Mouse (Mus musculus): Measurements from ENCODE around the gene Trim9.

Trim9 gene

DNA sequence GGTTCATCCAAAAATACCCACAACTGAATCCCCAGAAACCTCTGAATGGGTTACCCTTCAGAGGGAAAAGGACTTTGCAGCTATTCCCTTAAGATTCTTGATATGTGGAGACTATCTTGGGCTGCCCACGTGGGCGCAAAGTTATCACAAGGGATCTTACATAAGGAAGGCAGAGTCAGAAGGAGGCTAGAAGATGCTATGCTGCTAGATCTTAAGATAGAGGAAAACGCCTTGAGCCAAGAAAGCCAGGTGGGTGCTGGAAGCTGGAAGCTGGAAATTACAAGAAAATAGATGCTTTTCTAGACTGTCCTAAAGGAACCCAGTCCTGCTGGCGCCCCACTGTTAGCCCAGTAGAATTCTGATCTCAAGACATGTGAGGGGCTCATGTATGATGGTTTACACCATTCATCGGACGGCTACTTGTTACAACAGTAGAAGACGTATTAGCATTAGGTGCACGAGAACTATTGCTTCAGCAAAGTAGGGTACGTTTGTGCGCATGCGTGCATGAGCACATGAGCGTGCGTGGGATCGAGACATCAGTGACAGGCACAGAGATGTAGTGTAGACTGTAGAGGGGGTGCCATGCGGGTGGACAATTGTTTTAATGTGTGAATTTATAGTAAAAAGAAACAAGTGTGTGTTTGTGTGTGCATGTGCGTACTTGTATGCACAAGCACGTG lies 85.0 kb downstream of the Trim9 start:
- in situ Hi-C loops (cut with MboI, MseI) = no loop called here

DNA sequence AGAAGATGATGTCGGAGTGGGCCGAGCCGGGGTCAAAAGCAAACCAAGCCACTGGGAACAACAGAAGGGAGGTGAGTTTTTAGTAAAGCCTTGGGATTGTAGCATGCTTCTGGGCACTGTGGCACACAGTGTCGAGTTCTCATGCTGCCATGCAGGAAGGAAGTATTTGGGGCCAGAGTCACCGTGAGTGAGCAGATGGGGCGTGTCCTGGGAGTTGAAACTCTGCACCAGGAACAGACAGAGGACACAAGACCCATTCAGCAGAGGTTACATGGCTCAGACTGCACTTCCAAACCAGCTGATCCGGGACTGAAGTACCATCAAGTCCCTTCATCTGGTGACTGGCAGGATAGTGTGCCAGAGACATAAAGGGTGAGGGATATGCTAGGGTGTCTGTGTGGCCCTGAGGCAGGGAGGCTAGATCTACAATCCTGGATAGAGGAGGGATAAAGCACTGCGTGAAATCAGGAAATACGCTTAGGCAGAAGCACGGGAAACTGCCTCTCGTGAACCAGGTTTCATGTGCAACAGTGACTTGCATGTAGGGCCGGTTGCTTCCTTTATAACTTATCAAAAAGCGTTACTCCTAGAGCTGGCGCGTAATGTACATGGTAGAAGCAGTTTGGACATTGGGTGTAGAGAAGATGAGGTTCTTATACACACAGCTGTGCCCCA lies 96.1 kb downstream of the Trim9 start:
- in situ Hi-C loops (cut with MboI, MseI) = no loop called here

DNA sequence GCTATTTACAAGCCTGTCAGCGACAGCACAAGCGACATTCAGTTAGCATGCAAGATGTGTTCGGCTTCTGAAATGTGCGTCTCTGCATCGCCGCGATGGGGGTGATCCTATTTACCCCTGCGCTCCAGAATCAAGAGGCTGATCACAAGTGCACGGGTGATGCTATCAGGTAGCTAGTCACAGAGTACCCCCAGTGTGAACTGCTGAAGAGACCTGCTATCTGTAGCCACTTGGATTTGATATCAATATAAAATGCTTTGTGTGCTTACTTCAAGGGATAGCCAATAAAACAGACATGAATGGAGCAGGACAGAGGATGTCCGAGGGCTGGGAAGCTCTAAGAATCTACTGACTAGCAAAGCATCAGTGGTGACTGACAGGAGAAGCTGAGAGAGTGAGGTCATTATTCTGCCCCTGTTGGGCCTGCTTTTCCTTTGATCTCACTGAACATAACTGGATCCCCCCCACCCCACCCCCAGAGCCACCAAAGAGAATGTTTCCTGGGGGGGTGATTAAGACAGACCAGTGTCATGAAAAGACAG lies 97.7 kb downstream of the Trim9 start:
- in situ Hi-C loops (cut with MboI, MseI) = no loop called here

DNA sequence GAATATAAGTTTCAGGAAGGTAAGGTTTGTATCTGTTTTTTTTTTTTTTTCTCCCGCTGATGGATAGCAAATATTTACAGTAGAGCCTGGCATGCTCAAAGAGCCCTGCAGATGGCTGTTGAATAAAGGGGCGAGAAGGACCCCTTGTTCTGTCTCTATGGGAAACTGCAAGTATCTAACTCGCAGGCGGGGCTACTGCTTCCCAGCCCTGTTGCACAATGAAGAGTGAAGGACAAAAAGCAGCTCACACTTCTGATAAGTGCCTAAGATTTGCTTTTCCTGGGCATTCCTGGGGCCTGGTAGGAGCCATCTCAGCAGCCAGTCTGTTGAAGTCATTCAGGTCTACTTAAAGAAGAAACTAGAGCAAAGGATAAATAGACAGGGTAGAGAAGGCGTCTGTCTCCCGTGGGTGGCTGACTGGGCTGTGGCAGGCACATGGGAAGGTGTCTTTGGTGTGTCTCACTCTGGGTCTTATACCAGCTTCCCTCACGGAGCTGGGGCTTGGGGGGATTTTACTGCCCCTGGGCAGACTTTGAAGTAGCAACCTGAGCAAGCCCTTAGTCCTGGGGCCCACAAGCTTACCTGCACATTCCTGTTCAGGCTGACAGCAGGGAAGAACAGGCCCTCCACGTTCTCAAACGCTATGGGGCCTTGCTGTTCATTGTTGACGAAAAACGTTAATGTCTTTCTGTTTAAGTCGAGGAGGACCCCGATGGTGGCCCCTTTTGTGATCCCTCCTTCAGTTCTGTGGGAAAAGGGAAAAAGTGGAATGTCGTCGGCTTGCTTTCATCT lies 99.5 kb downstream of the Trim9 start:
- in situ Hi-C loops (cut with MboI, MseI) = no loop called here

DNA sequence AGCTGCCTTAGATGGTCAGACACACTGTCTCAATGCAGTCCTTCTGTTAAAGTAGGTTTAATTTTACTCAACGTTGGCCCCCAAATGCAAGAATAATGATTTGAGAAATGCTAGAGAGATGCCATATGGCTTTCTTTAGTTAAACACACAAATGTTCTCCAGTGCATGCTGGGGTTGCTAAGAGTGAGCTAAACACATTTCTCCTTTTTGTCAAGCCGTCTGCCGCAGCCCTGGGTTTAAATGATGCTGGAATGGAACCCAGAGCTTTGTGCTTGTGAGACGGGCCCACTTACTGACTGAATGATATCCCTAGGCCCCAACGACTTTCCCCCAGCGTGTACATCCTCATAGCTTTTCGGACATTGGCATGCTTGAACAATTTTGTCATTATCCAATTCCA lies 104.9 kb downstream of the Trim9 start:
- in situ Hi-C loops (cut with MboI, MseI) = loop anchor here (5.0 kb wide), 1 partner anchor 190 kb away; no protein-coding TSS in a partner anchor

DNA sequence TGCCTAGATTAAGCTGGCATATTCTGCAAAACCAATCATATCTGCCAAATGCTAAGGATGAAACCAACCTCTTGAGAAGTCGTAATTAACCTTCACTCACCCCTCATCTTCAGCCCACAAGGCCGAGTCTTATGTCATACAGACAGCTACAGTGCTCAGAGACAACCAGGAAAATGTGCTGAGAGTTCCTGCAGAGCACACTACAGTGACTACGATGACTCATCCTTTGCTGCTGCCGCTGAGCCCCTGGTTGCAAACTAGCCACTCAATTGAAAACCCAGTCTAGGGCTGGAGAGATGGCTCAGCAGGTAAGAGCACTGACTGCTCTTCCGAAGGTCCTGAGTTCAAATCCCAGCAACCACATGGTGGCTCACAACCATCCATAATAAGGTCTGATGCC lies 107.7 kb downstream of the Trim9 start:
- in situ Hi-C loops (cut with MboI, MseI) = loop anchor here (5.0 kb wide), 1 partner anchor 193 kb away; no protein-coding TSS in a partner anchor

DNA sequence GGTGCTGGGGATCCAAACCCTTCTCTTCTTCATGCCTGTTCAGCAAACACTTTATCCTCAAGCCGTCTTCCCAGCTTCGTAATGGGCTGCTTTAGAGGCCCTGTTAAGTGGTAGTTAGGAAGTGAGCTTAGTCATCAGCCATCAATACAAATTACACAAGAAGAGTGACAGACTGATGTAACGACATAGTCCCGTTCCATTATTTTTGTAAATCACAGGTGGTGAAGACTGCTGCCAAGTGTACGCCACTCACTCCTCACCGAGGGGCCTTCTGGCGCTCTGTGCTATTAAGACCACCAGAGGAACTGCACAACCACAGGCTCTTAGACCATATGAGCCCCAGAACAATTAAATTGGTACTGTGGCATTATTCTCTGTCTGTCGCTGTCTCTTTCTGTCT lies 108.8 kb downstream of the Trim9 start:
- in situ Hi-C loops (cut with MboI, MseI) = no loop called here

DNA sequence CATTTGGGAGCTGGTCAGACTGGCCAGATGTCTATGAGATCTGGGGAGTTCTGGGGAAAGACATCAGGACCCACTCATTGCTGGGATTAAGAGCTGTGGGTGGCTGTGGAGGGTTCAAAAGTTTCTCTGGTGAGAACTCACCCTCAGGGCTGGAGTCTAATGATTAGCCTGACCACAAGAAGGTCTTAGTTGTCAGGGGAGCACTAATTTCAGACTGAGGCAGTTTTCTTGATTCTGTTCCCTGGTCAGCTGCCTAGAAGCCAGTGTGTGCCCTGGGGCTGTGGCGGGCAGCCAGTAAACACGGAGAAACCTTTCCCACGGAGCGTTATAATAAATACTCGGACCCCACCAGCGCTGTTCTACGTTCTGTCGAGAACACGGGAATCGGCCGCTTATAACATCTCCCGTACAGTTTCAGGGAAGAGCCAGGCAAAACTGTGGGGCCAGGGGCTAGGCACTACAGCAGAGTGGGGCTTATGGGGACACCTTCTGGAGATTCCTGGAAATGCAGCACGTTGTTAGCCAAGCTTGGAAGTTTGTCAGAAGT lies 112.4 kb downstream of the Trim9 start:
- in situ Hi-C loops (cut with MboI, MseI) = no loop called here

DNA sequence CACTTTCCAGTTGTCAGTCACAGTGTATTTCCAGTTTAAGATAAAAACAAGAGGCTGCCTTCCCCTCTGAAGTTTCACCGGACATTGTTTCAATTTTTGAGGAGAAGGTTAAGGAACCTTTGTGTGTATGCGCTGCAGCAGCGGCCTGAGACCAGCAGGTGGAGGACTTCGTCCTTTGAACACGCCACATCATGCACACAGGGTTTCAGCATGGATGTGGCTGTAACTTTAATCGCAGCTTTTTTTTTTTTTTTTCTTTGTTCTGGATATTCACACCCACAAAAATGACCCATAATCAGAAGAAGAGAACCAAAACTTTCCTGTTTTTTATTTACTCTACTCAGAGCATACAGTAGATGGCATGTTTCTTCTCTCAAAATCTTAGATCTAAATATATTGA lies 113.0 kb downstream of the Trim9 start:
- in situ Hi-C loops (cut with MboI, MseI) = no loop called here

DNA sequence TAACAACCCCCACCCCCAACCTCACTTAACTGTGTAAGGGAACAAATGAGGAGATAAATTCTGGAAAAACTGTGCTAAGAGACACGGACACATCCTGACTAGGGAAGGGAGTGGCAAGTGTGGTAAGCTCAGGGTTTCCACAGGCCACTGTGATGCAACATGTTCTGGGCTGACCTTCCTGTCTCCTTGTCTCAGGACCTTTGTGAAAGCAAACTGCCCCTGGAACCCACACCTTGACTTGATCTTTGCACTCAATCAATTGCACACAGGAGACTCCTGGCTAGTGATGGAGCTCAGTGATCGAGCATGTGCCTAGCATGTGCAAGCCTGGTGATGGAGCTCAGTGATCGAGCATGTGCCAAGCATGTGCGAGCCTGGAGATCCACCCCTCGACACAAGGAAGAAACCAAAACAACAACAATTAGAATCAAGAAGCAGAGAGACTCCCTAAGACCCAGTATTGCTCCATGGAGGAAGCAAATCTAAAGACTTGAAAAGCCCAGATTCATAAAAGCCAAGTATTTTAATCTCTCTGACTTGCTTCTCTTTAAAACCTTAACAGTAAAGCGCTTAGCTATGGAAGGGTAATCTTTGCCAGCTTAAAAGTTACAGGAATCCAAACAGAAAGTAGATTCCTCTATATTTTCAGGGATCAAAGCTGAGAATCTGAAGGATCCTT lies 113.6 kb downstream of the Trim9 start:
- in situ Hi-C loops (cut with MboI, MseI) = no loop called here

DNA sequence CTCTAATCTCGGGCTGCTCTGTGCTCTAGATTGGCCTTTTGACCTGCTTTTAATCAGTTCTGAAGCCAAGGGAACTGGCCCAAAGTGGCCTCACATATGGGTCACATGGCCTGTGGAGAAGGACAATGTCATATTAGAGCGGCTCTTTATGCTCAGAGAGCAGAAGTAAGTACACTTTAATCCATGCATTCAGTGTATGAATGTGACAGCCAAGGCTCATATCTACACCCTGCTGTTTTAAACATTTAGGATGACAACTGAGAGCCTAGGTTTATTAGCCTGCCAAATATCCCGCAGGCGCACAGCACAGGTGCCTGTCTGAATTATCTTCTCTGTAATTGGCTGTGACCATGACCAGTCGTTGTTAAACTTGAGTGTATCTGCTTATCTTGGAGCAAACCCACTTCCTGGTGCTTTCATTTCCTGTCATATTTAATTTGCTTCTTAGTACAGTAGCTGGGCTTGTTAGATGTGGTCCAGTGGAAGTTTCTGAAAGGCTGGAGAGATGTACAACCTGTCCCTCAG lies 115.3 kb downstream of the Trim9 start:
- in situ Hi-C loops (cut with MboI, MseI) = no loop called here

DNA sequence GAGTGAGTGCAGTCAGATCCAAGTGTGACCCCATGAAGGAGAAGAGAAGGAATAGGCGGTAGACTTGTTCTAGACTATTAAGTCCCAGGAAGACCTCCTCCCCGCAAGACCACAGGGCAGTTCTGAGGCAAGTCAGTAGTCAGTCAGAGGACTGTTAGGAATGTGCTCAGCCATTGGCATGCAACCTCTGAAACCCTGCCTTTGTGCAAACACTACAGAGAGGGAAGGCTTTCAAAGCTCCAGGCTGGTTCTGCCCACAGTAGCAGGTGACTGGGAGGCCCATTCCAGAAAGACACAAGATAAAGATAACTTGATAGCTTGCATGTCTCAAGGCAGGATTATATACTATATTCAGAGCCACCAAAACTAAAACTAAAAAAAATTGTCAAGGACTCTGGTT lies 116.1 kb downstream of the Trim9 start, which contains the start of gene Pygl:
Pygl (minus strand) TSS at position 195 of the 400 bp plus-strand sequence.
- in situ Hi-C loops (cut with MboI, MseI) = no loop called here

DNA sequence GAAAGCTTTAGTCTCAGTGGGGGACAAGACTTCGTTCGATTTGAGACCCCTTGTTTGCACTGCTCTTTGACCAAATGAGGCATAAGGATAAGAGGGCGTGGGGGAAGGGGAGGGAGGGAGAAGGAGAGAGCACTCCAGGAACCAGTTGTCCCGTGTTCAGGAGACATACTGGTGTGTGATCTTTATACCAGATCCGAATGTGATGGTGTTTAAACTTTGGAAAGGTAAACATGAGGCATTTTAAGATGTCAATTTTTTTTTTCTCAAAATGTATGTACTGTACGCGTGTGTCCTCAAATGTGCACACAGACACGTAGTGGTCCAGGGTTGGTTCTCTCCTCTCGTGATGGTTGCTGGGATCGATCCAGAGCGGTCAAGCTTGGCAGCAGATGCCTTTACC lies 119.3 kb downstream of the Trim9 start:
- in situ Hi-C loops (cut with MboI, MseI) = no loop called here

DNA sequence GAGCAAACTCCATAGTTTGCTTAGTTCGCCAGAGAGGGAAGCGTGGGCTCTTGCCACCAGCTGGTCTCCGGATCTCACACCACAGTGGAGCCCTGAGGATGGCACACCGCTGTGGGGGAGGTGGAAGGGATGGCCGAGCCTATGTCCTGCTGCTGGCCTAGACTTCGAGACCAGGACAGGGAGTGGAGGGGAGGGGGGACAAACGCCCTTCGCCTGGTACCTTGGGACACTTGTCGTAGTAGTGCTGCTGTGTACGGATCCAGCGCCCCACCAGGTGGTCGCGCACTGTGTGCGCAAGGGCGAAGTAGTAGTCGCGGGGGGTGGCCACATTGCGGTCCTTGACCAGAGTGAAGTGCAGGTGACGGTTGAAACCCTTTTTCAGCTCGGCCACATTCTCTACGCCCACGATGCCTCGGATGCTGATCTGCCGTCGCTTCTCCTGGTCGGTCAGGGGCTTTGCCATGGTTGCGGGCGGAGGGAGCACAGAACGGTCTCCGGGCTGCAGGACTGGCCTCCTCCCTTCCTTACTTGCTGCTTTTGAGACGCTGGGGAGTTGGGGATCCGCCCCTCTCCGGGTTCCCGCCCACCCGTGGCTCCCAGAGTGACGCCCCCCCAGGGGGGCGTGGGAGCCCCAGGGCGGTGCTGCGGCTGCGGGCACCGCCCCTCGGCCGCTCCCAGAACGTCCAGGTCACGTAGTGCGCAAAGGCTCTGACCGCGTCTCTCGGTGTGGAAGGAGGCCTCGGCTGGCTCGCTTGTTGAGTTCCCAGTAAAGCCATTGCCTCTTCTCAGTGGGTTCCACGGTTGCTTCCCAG lies 120.1 kb downstream of the Trim9 start:
- in situ Hi-C loops (cut with MboI, MseI) = no loop called here

DNA sequence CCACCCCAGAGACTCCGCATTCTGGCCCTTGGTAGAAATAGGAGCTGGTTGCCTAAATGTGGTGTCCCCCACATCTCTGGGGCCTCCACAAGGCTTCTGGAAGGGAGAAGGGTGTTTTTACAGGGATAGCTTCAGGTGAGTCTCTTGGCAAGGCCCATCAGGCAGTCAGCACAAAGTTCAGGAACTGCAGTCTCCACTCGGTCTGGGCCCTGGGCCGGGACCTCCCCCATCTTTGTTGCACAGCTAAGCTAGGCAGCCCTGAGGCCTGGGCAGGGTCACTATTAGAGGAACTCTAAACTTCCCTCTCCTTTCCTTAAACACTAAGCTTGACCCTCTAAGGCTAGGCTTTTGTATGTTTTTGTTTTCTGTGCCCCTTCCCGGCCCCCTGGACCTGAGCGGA lies 120.8 kb downstream of the Trim9 start:
- in situ Hi-C loops (cut with MboI, MseI) = no loop called here

DNA sequence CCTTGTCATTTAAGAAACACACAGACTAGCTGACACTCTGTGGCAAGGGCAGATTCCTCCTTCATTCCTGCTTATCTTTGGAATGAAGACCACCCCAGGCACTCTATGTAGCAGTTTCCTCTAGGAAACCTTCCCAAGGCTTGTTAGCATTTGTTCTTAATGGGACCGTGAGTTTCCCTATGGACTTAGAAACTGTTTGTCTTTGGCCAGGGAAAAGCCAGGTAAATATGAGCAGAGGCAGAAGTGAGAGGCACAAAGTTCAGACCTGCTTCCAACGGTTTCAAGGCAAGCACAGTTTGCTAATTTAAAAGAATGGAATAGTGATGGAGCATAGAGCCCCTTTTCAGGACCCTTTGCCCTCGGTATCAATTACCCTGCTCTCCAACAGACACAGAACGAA lies 124.1 kb downstream of the Trim9 start:
- in situ Hi-C loops (cut with MboI, MseI) = no loop called here

DNA sequence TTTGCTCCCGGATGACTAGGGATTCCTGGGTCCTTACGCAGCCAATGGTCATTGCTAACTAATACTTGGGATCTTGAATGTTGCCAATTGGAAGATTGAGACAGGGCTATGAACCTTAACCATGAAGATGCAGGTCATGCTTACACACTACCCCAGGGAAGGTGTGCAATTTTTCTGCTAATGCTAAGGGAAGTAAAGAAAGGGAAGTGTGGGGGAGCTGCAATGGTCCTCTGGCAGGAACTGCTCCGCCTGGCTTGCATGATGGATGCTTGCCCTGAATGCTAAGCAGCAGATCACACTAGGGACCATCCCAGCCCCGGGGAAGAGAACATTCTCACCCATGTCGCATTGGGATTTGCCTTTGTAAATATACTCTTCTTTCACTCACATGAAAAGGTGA lies 126.0 kb downstream of the Trim9 start:
- in situ Hi-C loops (cut with MboI, MseI) = no loop called here

DNA sequence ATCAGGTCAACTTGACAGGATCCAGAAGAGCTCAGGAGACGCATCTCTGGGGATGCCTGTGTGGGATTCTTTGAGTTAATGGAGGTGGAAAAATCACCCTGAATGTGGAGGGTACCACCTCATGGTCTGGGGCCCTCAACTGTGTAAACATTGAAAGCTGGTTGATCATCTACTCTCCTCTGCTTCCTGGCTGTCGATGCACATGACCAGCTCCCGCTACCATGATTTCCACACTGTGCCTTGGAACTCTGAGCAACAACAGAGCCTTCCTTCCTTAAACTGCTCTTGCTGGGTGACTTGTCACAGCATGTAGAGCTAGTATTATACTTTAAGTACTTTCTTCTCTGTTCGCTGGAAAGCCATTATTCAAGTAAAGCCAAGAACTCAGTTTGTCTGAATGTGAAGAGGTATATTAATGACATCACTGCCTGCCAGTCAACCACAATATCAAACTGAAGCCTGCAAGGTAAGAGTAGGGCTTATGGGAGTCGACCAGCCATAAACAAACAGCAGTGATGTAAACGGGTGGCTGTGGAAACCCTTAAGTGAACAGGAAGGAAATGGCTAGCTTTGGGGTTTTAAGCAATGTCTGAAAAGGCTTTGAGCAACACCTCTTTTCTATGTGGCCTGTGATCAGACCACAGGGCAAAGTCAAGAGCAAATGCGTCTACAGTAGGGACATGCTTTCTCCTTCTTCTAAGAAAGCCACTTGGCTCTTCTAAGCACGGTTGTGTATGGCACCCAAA lies 128.4 kb downstream of the Trim9 start:
- in situ Hi-C loops (cut with MboI, MseI) = loop anchor here (5.0 kb wide), 1 partner anchor 203 kb away; no protein-coding TSS in a partner anchor

DNA sequence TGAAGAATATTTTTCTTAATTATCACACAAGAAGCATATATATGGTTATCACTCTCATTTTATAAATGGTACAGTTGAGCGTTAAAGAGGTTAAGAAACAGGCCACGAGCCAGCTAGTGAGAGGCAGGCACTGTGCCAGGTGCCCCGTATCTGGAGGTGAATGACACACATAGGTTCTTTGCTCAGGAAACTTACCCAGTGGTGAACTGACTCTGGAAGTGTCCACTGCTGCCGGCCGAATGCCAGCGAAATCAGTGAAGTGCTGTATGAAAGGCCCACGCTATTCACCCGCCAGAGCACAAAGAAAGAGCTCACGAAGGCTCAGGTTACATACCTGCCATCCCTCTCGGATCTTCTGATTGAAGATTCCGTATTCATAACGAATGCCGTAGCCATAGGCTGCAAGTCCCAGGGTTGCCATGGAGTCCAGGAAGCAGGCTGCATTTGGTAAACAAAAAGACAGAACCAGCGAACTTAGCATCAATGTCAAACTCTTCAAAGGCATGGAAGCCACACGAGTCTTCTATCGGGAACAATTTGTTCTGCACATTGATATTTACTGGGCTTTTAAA lies 131.1 kb downstream of the Trim9 start:
- in situ Hi-C loops (cut with MboI, MseI) = loop anchor here (5.0 kb wide), 1 partner anchor 206 kb away; no protein-coding TSS in a partner anchor

Data from T-helper 1 cell (primary cell).